Mouse (Mus musculus): ENCODE results near the gene Stxbp6. TPM values are rescaled to one million over a fixed set of nuclear protein-coding genes. Genes with fewer than 3 reads are reported as not detected.

Gene Stxbp6
- polyA plus RNA-seq, 1 experiment from 2014 or later = 8.9 TPM

- WGBS = 90% methylated on average over 2 of the region's 2 CpGs
- no peaks in the 10 kb centered on the region for H3K27me3 ChIP-seq (replicated peaks)
- H3K27ac ChIP-seq (replicated peaks) = no peak overlapping the region
- H3K4me1 ChIP-seq = 0 out of 2 replicates have a peak, but pooled peaks cover 5% of the 10 kb centered on the region
- no peak for ATAC-seq (ENCODE audit: extremely low read depth, insufficient number of reproducible peaks, low FRiP score, low TSS enrichment)
- no peak overlapping the region for H3K4me3 ChIP-seq
- H3K9ac ChIP-seq = no peak overlapping the region
- no peak overlapping the region for H3K4me2 ChIP-seq
- no peaks in the 10 kb centered on the region for H3K9me3 ChIP-seq
- no peaks in the 10 kb centered on the region for H3K36me3 ChIP-seq
Observed at GRCm38 (mm10) chr12:44950559-44950958, 124.0 kb downstream of the Stxbp6 start.

- H3K4me3 ChIP-seq = no peak overlapping the region
- 77% methylated on average over 5 of the region's 5 CpGs for WGBS
Observed at GRCm38 (mm10) chr12:44947823-44948222, 126.7 kb downstream of the Stxbp6 start.

GRCm38 (mm10) chr12:44940325-44940724 lies 134.2 kb downstream of the Stxbp6 start:
- Histone ChIP-seq H3K9ac (no peak overlapping the region), H3K4me2 (no peak overlapping the region), H3K4me3 (no peak overlapping the region), H3K27ac (replicated peaks) (no peak overlapping the region), H3K9me3 (peaks cover 4% of the 10 kb centered on the region; the same call in 1 of the 2 replicates), H3K27me3 (replicated peaks) (no peaks in the 10 kb centered on the region), H3K4me1 (peaks cover 11% of the 10 kb centered on the region; the same call in 1 of the 2 replicates), H3K36me3 (no peaks in the 10 kb centered on the region)
- 64% methylated on average over 4 of the region's 4 CpGs for WGBS
- no peak for ATAC-seq (ENCODE audit: extremely low read depth, insufficient number of reproducible peaks, low FRiP score, low TSS enrichment)

More at GRCm38 (mm10) chr12:44947823-44948222, 126.7 kb downstream of the Stxbp6 start:
- no peaks in the 10 kb centered on the region for H3K36me3 ChIP-seq
- H3K27me3 ChIP-seq (replicated peaks) = no peaks in the 10 kb centered on the region
- peaks cover 2% of the 10 kb centered on the region; the same call in 1 of the 2 replicates for H3K9me3 ChIP-seq
- H3K4me2 ChIP-seq = no peak overlapping the region
- 0 out of 2 replicates have a peak, but pooled peaks cover 5% of the 10 kb centered on the region for H3K4me1 ChIP-seq
- H3K9ac ChIP-seq = no peak overlapping the region
- ATAC-seq (ENCODE audit: extremely low read depth, insufficient number of reproducible peaks, low FRiP score, low TSS enrichment) = no peak
- no peak overlapping the region for H3K27ac ChIP-seq (replicated peaks)

GRCm38 (mm10) chr12:44939106-44939505 lies 135.4 kb downstream of the Stxbp6 start:
- 61% methylated on average over 8 of the region's 8 CpGs for WGBS

GRCm38 (mm10) chr12:44932954-44933353 lies 141.6 kb downstream of the Stxbp6 start:
- 79% methylated on average over 6 of the region's 6 CpGs for WGBS
- ATAC-seq (ENCODE audit: extremely low read depth, insufficient number of reproducible peaks, low FRiP score, low TSS enrichment) = no peak

More at GRCm38 (mm10) chr12:44939106-44939505, 135.4 kb downstream of the Stxbp6 start:
- Histone ChIP-seq H3K4me2 (no peak overlapping the region), H3K4me3 (no peak overlapping the region), H3K27me3 (replicated peaks) (no peaks in the 10 kb centered on the region), H3K9me3 (peaks cover 4% of the 10 kb centered on the region; the same call in 1 of the 2 replicates), H3K27ac (replicated peaks) (no peak overlapping the region), H3K36me3 (no peaks in the 10 kb centered on the region), H3K9ac (no peak overlapping the region), H3K4me1 (peaks cover 11% of the 10 kb centered on the region; the same call in 1 of the 2 replicates)
- no peak for ATAC-seq (ENCODE audit: extremely low read depth, insufficient number of reproducible peaks, low FRiP score, low TSS enrichment)

GRCm38 (mm10) chr12:44931716-44932115 lies 142.8 kb downstream of the Stxbp6 start:
- no peaks in the 10 kb centered on the region for H3K9me3 ChIP-seq
- peaks cover 9% of the 10 kb centered on the region for H3K4me1 ChIP-seq
- H3K36me3 ChIP-seq = no peaks in the 10 kb centered on the region
- no peak overlapping the region for H3K9ac ChIP-seq
- 70% methylated on average over 7 of the region's 7 CpGs for WGBS
- H3K4me2 ChIP-seq = no peak overlapping the region
- no peak overlapping the region for H3K27ac ChIP-seq (replicated peaks)
- H3K4me3 ChIP-seq = no peak overlapping the region
- H3K27me3 ChIP-seq (replicated peaks) = no peaks in the 10 kb centered on the region
- ATAC-seq (ENCODE audit: extremely low read depth, insufficient number of reproducible peaks, low FRiP score, low TSS enrichment) = no peak

More at GRCm38 (mm10) chr12:44932954-44933353, 141.6 kb downstream of the Stxbp6 start:
- H3K4me2 ChIP-seq = no peak overlapping the region
- no peak overlapping the region for H3K4me3 ChIP-seq
- no peak overlapping the region for H3K9ac ChIP-seq
- H3K36me3 ChIP-seq = no peaks in the 10 kb centered on the region
- no peaks in the 10 kb centered on the region for H3K9me3 ChIP-seq
- H3K4me1 ChIP-seq = peaks cover 9% of the 10 kb centered on the region
- H3K27me3 ChIP-seq (replicated peaks) = no peaks in the 10 kb centered on the region
- H3K27ac ChIP-seq (replicated peaks) = no peak overlapping the region

- H3K27ac ChIP-seq (replicated peaks) = peak overlapping the region; percentile 33; the same call in 1 of the 2 replicates
- no peak overlapping the region for H3K4me3 ChIP-seq
- no peaks in the 10 kb centered on the region for H3K36me3 ChIP-seq
- H3K9me3 ChIP-seq = no peaks in the 10 kb centered on the region
- no peaks in the 10 kb centered on the region for H3K27me3 ChIP-seq (replicated peaks)
- ATAC-seq (ENCODE audit: extremely low read depth, insufficient number of reproducible peaks, low FRiP score, low TSS enrichment) = no peak
- H3K4me2 ChIP-seq = no peak overlapping the region
- H3K4me1 ChIP-seq = peaks cover 9% of the 10 kb centered on the region
- no peak overlapping the region for H3K9ac ChIP-seq
- 30% methylated on average over 3 of the region's 3 CpGs for WGBS
Observed at GRCm38 (mm10) chr12:44928456-44928855, 146.1 kb downstream of the Stxbp6 start.

GRCm38 (mm10) chr12:44925901-44926300 lies 148.6 kb downstream of the Stxbp6 start:
- Histone ChIP-seq H3K36me3 (no peaks in the 10 kb centered on the region), H3K4me2 (no peak overlapping the region), H3K4me1 (peaks cover 16% of the 10 kb centered on the region), H3K9me3 (no peaks in the 10 kb centered on the region), H3K27me3 (replicated peaks) (no peaks in the 10 kb centered on the region), H3K27ac (replicated peaks) (no peak overlapping the region), H3K9ac (no peak overlapping the region), H3K4me3 (no peak overlapping the region)
- no peak for ATAC-seq (ENCODE audit: extremely low read depth, insufficient number of reproducible peaks, low FRiP score, low TSS enrichment)
- WGBS = 79% methylated on average over 3 of the region's 3 CpGs

GRCm38 (mm10) chr12:44923273-44923672 lies 151.2 kb downstream of the Stxbp6 start:
- no peaks in the 10 kb centered on the region for H3K27me3 ChIP-seq (replicated peaks)
- no peaks in the 10 kb centered on the region for H3K9me3 ChIP-seq
- no peaks in the 10 kb centered on the region for H3K36me3 ChIP-seq
- WGBS = 79% methylated on average over 3 of the region's 3 CpGs
- no peak overlapping the region for H3K4me2 ChIP-seq
- H3K27ac ChIP-seq (replicated peaks) = no peak overlapping the region
- H3K9ac ChIP-seq = no peak overlapping the region
- no peak overlapping the region for H3K4me3 ChIP-seq
- no peak for ATAC-seq (ENCODE audit: extremely low read depth, insufficient number of reproducible peaks, low FRiP score, low TSS enrichment)
- H3K4me1 ChIP-seq = peaks cover 8% of the 10 kb centered on the region

- Histone ChIP-seq H3K4me3 (no peak overlapping the region), H3K9me3 (no peaks in the 10 kb centered on the region), H3K4me1 (peaks cover 7% of the 10 kb centered on the region), H3K27ac (replicated peaks) (no peak overlapping the region), H3K27me3 (replicated peaks) (no peaks in the 10 kb centered on the region), H3K9ac (no peak overlapping the region), H3K4me2 (no peak overlapping the region), H3K36me3 (no peaks in the 10 kb centered on the region)
- WGBS = 20% methylated on average over 4 of the region's 4 CpGs
- ATAC-seq (ENCODE audit: extremely low read depth, insufficient number of reproducible peaks, low FRiP score, low TSS enrichment) = no peak
Observed at GRCm38 (mm10) chr12:44922241-44922640, 152.3 kb downstream of the Stxbp6 start.

GRCm38 (mm10) chr12:44919613-44920012 lies 154.9 kb downstream of the Stxbp6 start:
- H3K9ac ChIP-seq = no peak overlapping the region
- no peaks in the 10 kb centered on the region for H3K9me3 ChIP-seq
- ATAC-seq (ENCODE audit: extremely low read depth, insufficient number of reproducible peaks, low FRiP score, low TSS enrichment) = no peak
- H3K27me3 ChIP-seq (replicated peaks) = no peaks in the 10 kb centered on the region
- H3K36me3 ChIP-seq = no peaks in the 10 kb centered on the region
- no peak overlapping the region for H3K4me2 ChIP-seq
- WGBS = 76% methylated on average over 2 of the region's 2 CpGs
- H3K4me1 ChIP-seq = peaks cover 7% of the 10 kb centered on the region
- H3K27ac ChIP-seq (replicated peaks) = no peak overlapping the region
- no peak overlapping the region for H3K4me3 ChIP-seq

GRCm38 (mm10) chr12:44918929-44919328 lies 155.6 kb downstream of the Stxbp6 start:
- Histone ChIP-seq H3K4me3 (no peak overlapping the region), H3K27ac (replicated peaks) (no peak overlapping the region), H3K4me1 (peaks cover 7% of the 10 kb centered on the region), H3K36me3 (no peaks in the 10 kb centered on the region), H3K9me3 (no peaks in the 10 kb centered on the region), H3K9ac (no peak overlapping the region), H3K4me2 (no peak overlapping the region), H3K27me3 (replicated peaks) (no peaks in the 10 kb centered on the region)
- 90% methylated on average over 2 of the region's 2 CpGs for WGBS
- no peak for ATAC-seq (ENCODE audit: extremely low read depth, insufficient number of reproducible peaks, low FRiP score, low TSS enrichment)

All from heart, embryonic 13.5 days (tissue).